Mouse (Mus musculus) ES-E14 (cell line): ENCODE data around the gene Ypel2. TPM values are rescaled to one million over a fixed set of nuclear protein-coding genes. Genes with fewer than 3 reads are reported as not detected.

ENCODE experiments used
- DNase-seq: peaks from one replicate; pipeline ENCODE4 v3.0.0-alpha.2; 2013; ENCODE audit warnings: low read depth, low spot score
- H3K27ac ChIP-seq: 2 replicates; pipeline ENCODE4 v1.5.1; 2012; ENCODE audit warnings: low read depth, mild to moderate bottlenecking, low read length, moderate library complexity, mixed read lengths; ENCODE audit not compliant: poor library complexity, insufficient read depth, severe bottlenecking
- H3K36me3 ChIP-seq: 2 replicates; pipeline ENCODE4 v1.6.1; 2012; ENCODE audit warnings: mild to moderate bottlenecking, low read length, moderate library complexity, mixed read lengths; ENCODE audit not compliant: control insufficient read depth, poor library complexity, insufficient read depth, severe bottlenecking
- H3K4me1 ChIP-seq, 2 experiments: fragments of 150-350 bp in 1 of 2; sonication (generic) in 1 of 2; 2 replicates each; pipeline ENCODE4 v1.6.1; 2012; ENCODE audit warnings: low read length in 2 of 2, mild to moderate bottlenecking in 1 of 2, mixed read lengths in 1 of 2; ENCODE audit not compliant: control insufficient read depth in 2 of 2, insufficient read depth in 2 of 2, poor library complexity in 1 of 2
- H3K4me3 ChIP-seq, 2 experiments: fragments of 150-350 bp in 1 of 2; sonication (generic) in 1 of 2; 2 replicates each; pipeline ENCODE4 v1.5.1; 2012; ENCODE audit warnings: low read length in 2 of 2, low read depth in 1 of 2, mild to moderate bottlenecking in 1 of 2, mixed read lengths in 1 of 2; ENCODE audit not compliant: insufficient read depth in 1 of 2, poor library complexity in 1 of 2, severe bottlenecking in 1 of 2
- H3K9ac ChIP-seq: 2 replicates; pipeline ENCODE4 v1.6.1; 2012; ENCODE audit warnings: low read depth, mild to moderate bottlenecking, low read length, mixed read lengths; ENCODE audit not compliant: poor library complexity, insufficient read depth, severe bottlenecking
- H3K9me3 ChIP-seq: fragments of 150-350 bp; sonication (generic); 2 replicates; pipeline ENCODE4 v1.6.1; 2012; ENCODE audit warnings: low read depth, mild to moderate bottlenecking, low read length; ENCODE audit not compliant: control insufficient read depth, insufficient read depth
- CHD2 ChIP-seq: IDR thresholded peaks from 2 replicates; pipeline ENCODE4 v1.6.1; 2014; ENCODE audit warnings: mild to moderate bottlenecking, low read depth, low read length, inconsistent platforms
- HCFC1 ChIP-seq: IDR thresholded peaks from 2 replicates; pipeline ENCODE4 v1.6.1; 2012; ENCODE audit warnings: low read length, inconsistent platforms, borderline replicate concordance; ENCODE audit not compliant: insufficient read depth
- MAFK ChIP-seq: IDR thresholded peaks from 2 replicates; pipeline ENCODE4 v1.6.1; 2014; ENCODE audit warnings: mild to moderate bottlenecking, low read depth, low read length, inconsistent platforms; ENCODE audit not compliant: insufficient read depth
- ZC3H11A ChIP-seq: IDR thresholded peaks from 2 replicates; pipeline ENCODE4 v1.6.1; 2012; ENCODE audit warnings: low read depth, mild to moderate bottlenecking, inconsistent platforms, low read length, borderline replicate concordance
- ZNF384 ChIP-seq: IDR thresholded peaks from 2 replicates; pipeline ENCODE4 v1.6.1; 2012; ENCODE audit warnings: low read depth, low read length, inconsistent platforms
- in situ Hi-C, 2 experiments: fragments of 600-800 bp; cut with MboI; formaldehyde crosslinking; loops; one replicate each; pipeline ENCODE4 v1.15.1; 2025; ENCODE audit warnings: low sequenced_read_pairs in 2 of 2, inconsistent platforms in 1 of 2; ENCODE audit not compliant: unreplicated experiment in 2 of 2
- total RNA-seq: library from RNA; depleted of rRNA; stranded (reverse); fragments of 300-350 nt; gene quantifications from 2 replicates; pipeline ENCODE4 v1.2.3, GENCODE M21; 2012

Gene Ypel2
- total RNA-seq, 1 experiment: 3.6 TPM

- Histone ChIP-seq H3K9me3 (no peaks in the 10 kb centered on the region), H3K36me3 (no peaks in the 10 kb centered on the region), H3K27ac (no peak overlapping the region), H3K4me3 (no peak overlapping the region), H3K4me1 (no peaks in the 10 kb centered on the region), H3K9ac (no peak overlapping the region)
- TF ChIP-seq CHD2 (no peak), ZNF384 (no peak), HCFC1 (no peak), MAFK (no peak), ZC3H11A (no peak)
- no peak for DNase-seq
- in situ Hi-C loops: no loop called here
Observed at GRCm38 (mm10) chr11:86962362-86962761, 31.1 kb downstream of the Ypel2 start.

- Histone ChIP-seq H3K4me1 (no peaks in the 10 kb centered on the region), H3K4me3 (no peak overlapping the region), H3K9me3 (no peaks in the 10 kb centered on the region), H3K27ac (no peak overlapping the region), H3K36me3 (no peaks in the 10 kb centered on the region), H3K9ac (no peak overlapping the region)
- TF ChIP-seq CHD2 (no peak), ZNF384 (no peak), ZC3H11A (no peak), HCFC1 (no peak), MAFK (no peak)
- no peak for DNase-seq
- in situ Hi-C loops: no loop called here
Observed at GRCm38 (mm10) chr11:86961510-86962303, 31.8 kb downstream of the Ypel2 start.

GRCm38 (mm10) chr11:86960331-86960730 is 33.2 kb downstream of the Ypel2 start:
- TF ChIP-seq CHD2 (no peak), MAFK (no peak), ZNF384 (no peak), HCFC1 (no peak), ZC3H11A (no peak)
- H3K9ac ChIP-seq: no peak overlapping the region
- H3K36me3 ChIP-seq: no peaks in the 10 kb centered on the region
- H3K4me3 ChIP-seq: no peak overlapping the region
- no peak overlapping the region for H3K27ac ChIP-seq
- no peak for DNase-seq
- in situ Hi-C loops: no loop called here
- no peaks in the 10 kb centered on the region for H3K9me3 ChIP-seq
- H3K4me1 ChIP-seq: no peaks in the 10 kb centered on the region

DNA sequence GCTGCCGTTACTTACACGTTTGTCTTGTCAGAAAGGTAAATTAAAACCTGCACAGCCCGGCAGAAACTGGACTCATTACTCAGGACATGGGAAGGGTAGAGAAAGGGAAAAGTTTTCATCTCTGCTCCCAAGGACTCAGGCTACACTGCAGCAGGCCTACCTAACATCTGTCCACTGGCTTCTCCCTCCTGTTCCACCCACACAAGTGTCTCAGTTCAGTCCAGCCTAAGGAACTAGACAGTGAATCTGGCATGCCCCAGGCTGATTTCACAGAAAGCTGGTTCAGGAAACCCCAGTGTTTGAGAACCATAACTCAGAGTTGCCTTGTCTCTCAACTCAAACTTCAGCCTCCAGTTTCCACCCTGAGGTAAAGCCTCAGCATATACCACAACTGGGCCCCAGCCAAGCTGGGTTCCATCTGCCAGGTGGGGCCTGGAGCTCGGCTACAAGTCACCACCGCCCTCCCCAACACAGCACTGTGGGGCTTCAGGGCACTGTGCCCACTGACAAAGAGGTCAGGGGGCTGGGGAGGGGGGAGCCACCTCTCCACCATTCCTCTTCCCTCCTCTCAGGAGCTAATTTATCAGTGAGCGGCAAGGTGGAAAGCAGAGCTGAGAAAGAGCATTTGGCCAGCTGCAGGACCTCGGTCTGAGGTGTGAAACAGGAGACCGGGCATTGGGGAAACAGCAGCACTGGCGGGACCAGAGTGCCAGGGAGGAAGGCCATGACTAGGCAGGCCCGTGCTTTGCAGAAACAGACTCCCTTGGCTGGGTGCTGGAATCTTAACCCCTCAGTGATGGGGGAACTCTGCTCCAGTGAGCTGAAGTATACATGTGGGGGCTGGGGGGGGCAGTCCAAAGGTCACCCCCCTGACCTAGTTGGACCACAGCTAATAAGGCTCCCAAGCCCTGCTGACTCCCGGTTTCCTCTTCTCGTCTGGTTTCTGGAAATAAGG is 34.5 kb downstream of the Ypel2 start:
- in situ Hi-C loops: no loop called here
- Histone ChIP-seq H3K9ac (no peak overlapping the region), H3K9me3 (no peaks in the 10 kb centered on the region), H3K27ac (no peak overlapping the region), H3K4me3 (no peak overlapping the region), H3K4me1 (no peaks in the 10 kb centered on the region), H3K36me3 (no peaks in the 10 kb centered on the region)
- no peak for TF ChIP-seq HCFC1
- TF ChIP-seq ZC3H11A: no peak
- no peak for TF ChIP-seq ZNF384
- no peak for TF ChIP-seq MAFK
- no peak for TF ChIP-seq CHD2
- no peak for DNase-seq
